8 mouse cellular contexts compared by ENCODE assay signal in the genomic region with DNA sequence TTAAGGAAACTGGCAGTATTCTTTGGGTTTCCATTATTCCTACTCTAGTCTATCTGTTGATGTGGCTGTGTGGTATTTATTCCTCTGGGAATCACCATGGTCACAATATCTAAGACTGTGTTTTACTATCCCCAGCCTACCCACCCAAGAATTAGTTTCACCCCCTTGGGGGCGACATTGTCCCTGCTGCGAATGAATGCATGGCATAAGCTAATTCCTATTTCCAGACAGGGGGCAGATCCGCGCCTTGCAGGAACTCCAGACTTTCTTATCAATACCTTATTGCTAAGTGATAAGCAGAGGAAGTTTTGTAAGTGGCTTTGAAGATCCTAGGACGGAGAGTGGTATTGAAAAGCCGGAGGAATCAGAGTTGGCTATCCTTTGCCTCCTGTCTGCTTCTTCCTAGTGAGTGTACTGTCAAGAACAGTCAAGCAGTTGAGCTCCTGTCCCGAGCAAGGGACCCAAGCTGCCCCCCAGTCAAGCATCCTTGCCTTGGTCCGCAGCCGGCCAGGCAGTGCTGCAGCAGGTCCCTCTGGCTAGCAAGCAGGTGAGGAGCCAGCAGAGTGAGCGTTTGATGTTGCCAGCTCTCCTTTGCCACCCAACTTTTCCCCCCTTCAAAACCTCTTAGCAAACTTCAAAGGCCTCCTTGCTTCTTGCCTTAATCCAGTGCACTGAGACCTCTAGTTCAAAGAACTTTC.
DNase-seq lines count a peak whose midpoint lies in the region; ATAC-seq lines count a peak whose summit lies in the region.

No protein-coding gene starts in this region.

- peak overlapping the region; percentile 42 for H3K4me2 ChIP-seq in embryonic facial prominence, embryonic 14.5 days (ENCODE audit: low read depth, low read length)
- H3K4me2 ChIP-seq in hindbrain, embryonic 13.5 days = peak overlapping the region; percentile 43
- peak overlapping the region; percentile 45 for H3K4me2 ChIP-seq in midbrain, embryonic 15.5 days

- H3K9me3 ChIP-seq in embryonic facial prominence, embryonic 14.5 days (ENCODE audit: control insufficient read depth, low read length) = no peaks in the 10 kb centered on the region
- H3K9me3 ChIP-seq in hindbrain, embryonic 13.5 days = no peaks in the 10 kb centered on the region
- H3K9me3 ChIP-seq in midbrain, embryonic 15.5 days = no peaks in the 10 kb centered on the region

- ATAC-seq in embryonic facial prominence, embryonic 14.5 days (ENCODE audit: low read depth) = no peak
- ATAC-seq in hindbrain, embryonic 13.5 days (ENCODE audit: low FRiP score) = peak; percentile 62; the same call in 1 of the 2 replicates
- peak; percentile 31 for ATAC-seq in midbrain, embryonic 15.5 days (replicated peaks)
- no peak for ATAC-seq in activated CD4-positive, CD25-positive, alpha-beta regulatory T cell, adult 4 months
- no peak for ATAC-seq in megakaryocyte, adult 5-6 weeks (ENCODE audit: poor library complexity, severe bottlenecking)

- H3K4me1 ChIP-seq in embryonic facial prominence, embryonic 14.5 days (ENCODE audit: control insufficient read depth, insufficient read depth, low read length) = peaks cover 17% of the 10 kb centered on the region
- peaks cover 34% of the 10 kb centered on the region for H3K4me1 ChIP-seq in hindbrain, embryonic 13.5 days (replicated peaks)
- peaks cover 36% of the 10 kb centered on the region for H3K4me1 ChIP-seq in midbrain, embryonic 15.5 days

- H3K36me3 ChIP-seq in embryonic facial prominence, embryonic 14.5 days (ENCODE audit: control insufficient read depth, insufficient read depth, low read length) = no peaks in the 10 kb centered on the region
- no peaks in the 10 kb centered on the region for H3K36me3 ChIP-seq in hindbrain, embryonic 13.5 days
- no peaks in the 10 kb centered on the region for H3K36me3 ChIP-seq in midbrain, embryonic 15.5 days (replicated peaks)

- H3K4me3 ChIP-seq in embryonic facial prominence, embryonic 14.5 days (ENCODE audit: low read depth, low read length) = no peak overlapping the region
- H3K4me3 ChIP-seq in hindbrain, embryonic 13.5 days = no peak overlapping the region
- peak overlapping the region; percentile 9; the same call in 1 of the 2 replicates for H3K4me3 ChIP-seq in midbrain, embryonic 15.5 days

- H3K27me3 ChIP-seq in embryonic facial prominence, embryonic 14.5 days (replicated peaks; ENCODE audit: control insufficient read depth, insufficient read depth, low read length) = 0 out of 2 replicates have a peak, but pooled peaks cover 8% of the 10 kb centered on the region
- H3K27me3 ChIP-seq in hindbrain, embryonic 13.5 days = 0 out of 2 replicates have a peak, but pooled peaks cover 4% of the 10 kb centered on the region
- H3K27me3 ChIP-seq in midbrain, embryonic 15.5 days (replicated peaks) = no peaks in the 10 kb centered on the region

- DNase-seq in left cerebral cortex, postnatal 4 days = peak; percentile 46
- no peak for DNase-seq in left cerebral cortex, adult 11 months (ENCODE audit: low spot score)
- DNase-seq in embryonic facial prominence, embryonic 14.5 days (ENCODE audit: low spot score) = peak; percentile 36
- DNase-seq in cerebellum, postnatal 25 days = no peak

- intact Hi-C loops in left cerebral cortex, postnatal 4 days (cut with DNase I) = loop anchor here (5.0 to 10.0 kb wide), 7 partner anchors 120 to 1438 kb away; no protein-coding TSS in a partner anchor

- WGBS in embryonic facial prominence, embryonic 14.5 days = 10% methylated on average over 10 of the region's 10 CpGs
- WGBS in hindbrain, embryonic 13.5 days = 8% methylated on average over 10 of the region's 10 CpGs
- 3% methylated on average over 10 of the region's 10 CpGs for WGBS in midbrain, embryonic 15.5 days

- no peak overlapping the region for H3K27ac ChIP-seq in embryonic facial prominence, embryonic 14.5 days (replicated peaks; ENCODE audit: low read depth, low read length)
- peak overlapping the region; percentile 67 for H3K27ac ChIP-seq in hindbrain, embryonic 13.5 days
- H3K27ac ChIP-seq in midbrain, embryonic 15.5 days = peak overlapping the region; percentile 69

- no peak overlapping the region for H3K9ac ChIP-seq in embryonic facial prominence, embryonic 14.5 days (ENCODE audit: low read depth, low read length)
- peak overlapping the region; percentile 35; the same call in 1 of the 2 replicates for H3K9ac ChIP-seq in hindbrain, embryonic 13.5 days
- H3K9ac ChIP-seq in midbrain, embryonic 15.5 days = no peak overlapping the region

Comparison
In these comparisons a context has a peak if more than half of its experiments do, and no peak if none do; other contexts are left out.
1. DNase-seq: peak in left cerebral cortex, postnatal 4 days (single experiment) and embryonic facial prominence, embryonic 14.5 days (single experiment); none in left cerebral cortex, adult 11 months (single experiment) and cerebellum, postnatal 25 days (0 of 2).
2. ATAC-seq: peak in hindbrain, embryonic 13.5 days (single experiment) and midbrain, embryonic 15.5 days (single experiment); none in embryonic facial prominence, embryonic 14.5 days (single experiment), activated CD4-positive, CD25-positive, alpha-beta regulatory T cell, adult 4 months (single experiment) and megakaryocyte, adult 5-6 weeks (single experiment).
3. Peak in every context shown above with its lines, with median percentiles within 50 percentile points of each other: H3K4me2 ChIP-seq.